Mouse (Mus musculus): ENCODE data around the gene Gsta4.

DNA sequence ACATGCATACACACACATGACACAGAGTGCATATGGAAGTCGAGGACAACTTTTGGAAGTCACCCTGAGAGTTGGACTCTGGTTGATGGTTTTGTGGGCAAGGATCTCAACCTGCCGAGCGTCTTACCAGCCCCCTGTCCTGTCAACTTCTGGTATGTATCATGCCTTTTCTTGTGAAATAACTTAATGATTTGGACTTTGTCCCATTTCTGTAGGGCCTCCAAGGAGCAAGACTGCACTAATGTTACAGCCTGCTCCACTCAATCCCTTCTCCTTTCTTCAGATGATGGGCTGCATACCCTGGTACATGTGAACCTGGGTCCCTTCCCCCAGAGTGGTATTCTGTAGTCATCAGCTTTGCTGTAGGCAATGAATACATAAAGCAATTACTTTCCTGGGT is 27.5 kb downstream of the Gsta4 start:
- TF ChIP-seq CTCF (IDR thresholded peaks at IDR 0.05; ENCODE audit: borderline replicate concordance, insufficient read depth, low read depth, low read length) (no peak), POLR2A (IDR thresholded peaks at IDR 0.05; ENCODE audit: borderline replicate concordance, insufficient read depth, low read length) (no peak)
